Mouse (Mus musculus) heart, postnatal 0 days (tissue): Measurements from ENCODE around the gene Mcrip1. TPM values are rescaled to one million over a fixed set of nuclear protein-coding genes. Genes with fewer than 3 reads are reported as not detected.
"Not testable (repeated sequence)": the region's sequence is repeated elsewhere in the genome, so short reads cannot be mapped to it uniquely, and the experiment has no call there.

Experiments used
- ATAC-seq: fragments of 200-750 bp; cut with Nextera tagmentation; 2 replicates; pipeline ENCODE4 v1.8.0; 2017; ENCODE audit warnings: low read depth, moderate number of reproducible peaks, moderate library complexity; ENCODE audit not compliant: insufficient read depth
- DNase-seq: peaks from one replicate; pipeline ENCODE4 v3.0.0-alpha.2; 2016; ENCODE audit warnings: low spot score
- H3K27ac ChIP-seq: fragments of 300-500 bp; sonication (generic); 2 replicates; pipeline ENCODE4 v1.5.1; 2014; ENCODE audit warnings: low read depth, mild to moderate bottlenecking
- H3K27me3 ChIP-seq: fragments of 300-500 bp; sonication (generic); 2 replicates; pipeline ENCODE4 v1.6.1; 2014; ENCODE audit warnings: low read length, mixed read lengths; ENCODE audit not compliant: control insufficient read depth, insufficient read depth
- H3K36me3 ChIP-seq: fragments of 300-500 bp; sonication (generic); replicated peaks from 2 replicates; pipeline ENCODE4 v1.6.1; 2014; ENCODE audit warnings: low read length, mixed read lengths; ENCODE audit not compliant: control insufficient read depth, insufficient read depth
- H3K4me1 ChIP-seq: fragments of 300-500 bp; sonication (generic); 2 replicates; pipeline ENCODE4 v1.6.1; 2014; ENCODE audit warnings: antibody characterized with exemption; ENCODE audit not compliant: control insufficient read depth, insufficient read depth
- H3K4me2 ChIP-seq: fragments of 300-500 bp; sonication (generic); 2 replicates; pipeline ENCODE4 v1.6.1; 2014; ENCODE audit warnings: low read depth, mild to moderate bottlenecking, low read length, moderate library complexity
- H3K4me3 ChIP-seq: fragments of 300-500 bp; sonication (generic); 2 replicates; pipeline ENCODE4 v1.5.1; 2014; ENCODE audit warnings: low read depth, low read length
- H3K9ac ChIP-seq: fragments of 300-500 bp; sonication (generic); replicated peaks from 2 replicates; pipeline ENCODE4 v1.6.1; 2014; ENCODE audit warnings: low read depth, low read length, mixed read lengths
- H3K9me3 ChIP-seq: fragments of 300-500 bp; sonication (generic); replicated peaks from 2 replicates; pipeline ENCODE4 v1.6.1; 2016; ENCODE audit warnings: low read length; ENCODE audit not compliant: control insufficient read depth
- CTCF ChIP-seq: IDR thresholded peaks from 2 replicates; pipeline ENCODE4 v1.5.1; 2016; ENCODE audit warnings: antibody characterized with exemption, control low read depth, low read depth
- EP300 ChIP-seq: IDR thresholded peaks from 2 replicates; pipeline ENCODE4 v1.6.1; 2016; ENCODE audit warnings: antibody characterized with exemption, low read depth
- WGBS: fragments of 180-500 bp; shearing (Covaris S2); extraction: QIAGEN DNeasy Blood & Tissue Kit; methylation state at CpG from one replicate; pipeline ENCODE4 v1.1.7; 2014; 5-methylcytosine and 5-hydroxymethylcytosine counted together
- polyA plus RNA-seq: library from polyadenylated mRNA; unstranded; fragments of >200 nt; fragmentation: Nextera tagmentation; extraction: Ambion mirVana; gene quantifications from 2 replicates; pipeline ENCODE4 v1.2.1, GENCODE M21; 2015
- total RNA-seq: library from RNA; depleted of rRNA; stranded (reverse); fragments of >200 nt; gene quantifications from 2 replicates; pipeline ENCODE4 v1.2.3, GENCODE M21; 2014; ENCODE audit warnings: low replicate concordance

The Mcrip1 gene
- total and polyA plus RNA-seq, 2 experiments from 2014 or later, result 93.5 to 138 TPM

GRCm38 (mm10) chr11:120568324-120568723 lies 18.8 kb upstream of the Mcrip1 start:
- Histone ChIP-seq H3K36me3 (peaks cover 73% of the 10 kb centered on the region), H3K4me1 (peaks cover 13% of the 10 kb centered on the region), H3K27ac (no peak overlapping the region), H3K4me3 (no peak overlapping the region), H3K4me2 (no peak overlapping the region), H3K9ac (no peak overlapping the region), H3K27me3 (no peaks in the 10 kb centered on the region), H3K9me3 (no peaks in the 10 kb centered on the region)
- DNase-seq (no peak), ATAC-seq (no peak)
- TF ChIP-seq CTCF, result no peak
- TF ChIP-seq EP300, result no peak
- WGBS, result 86% methylated on average over 6 of the region's 6 CpGs

GRCm38 (mm10) chr11:120565114-120565513 lies 15.6 kb upstream of the Mcrip1 start:
- Histone ChIP-seq H3K4me3 (no peak overlapping the region), H3K27me3 (no peaks in the 10 kb centered on the region), H3K9ac (no peak overlapping the region), H3K4me1 (no peaks in the 10 kb centered on the region), H3K9me3 (no peaks in the 10 kb centered on the region), H3K27ac (no peak overlapping the region), H3K36me3 (peaks cover 91% of the 10 kb centered on the region), H3K4me2 (no peak overlapping the region)
- no peak for DNase-seq
- no peak for ATAC-seq
- TF ChIP-seq EP300, result no peak
- TF ChIP-seq CTCF, result no peak
- WGBS, result 81% methylated on average over 9 of the region's 9 CpGs

DNA sequence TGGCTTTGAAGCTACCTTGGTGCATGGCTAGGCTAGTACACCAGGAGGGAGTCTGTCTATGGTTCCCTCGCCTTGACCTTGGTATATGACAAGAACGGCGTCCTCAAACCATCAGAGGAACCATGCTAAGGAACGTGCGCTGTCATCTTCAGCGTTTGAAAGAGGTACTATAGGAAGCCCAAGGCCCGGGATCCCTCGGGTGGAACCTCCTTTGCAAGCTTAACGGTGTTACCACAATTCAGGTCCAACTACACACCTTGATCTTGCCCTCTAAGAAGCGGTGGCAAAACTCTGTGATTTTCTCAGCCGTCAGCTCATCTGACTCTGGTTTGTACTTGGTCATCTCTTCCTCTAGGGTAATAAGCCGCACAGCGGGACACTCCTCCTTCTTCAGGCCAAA lies 13.4 kb upstream of the Mcrip1 start:
- Histone ChIP-seq H3K27me3 (no peaks in the 10 kb centered on the region), H3K4me3 (no peak overlapping the region), H3K9me3 (no peaks in the 10 kb centered on the region), H3K4me1 (no peaks in the 10 kb centered on the region), H3K4me2 (no peak overlapping the region), H3K27ac (no peak overlapping the region), H3K36me3 (peaks cover 88% of the 10 kb centered on the region), H3K9ac (no peak overlapping the region)
- TF ChIP-seq CTCF (no peak), EP300 (no peak)
- DNase-seq (no peak), ATAC-seq (no peak)
- WGBS, result 91% methylated on average over 13 of the region's 13 CpGs

DNA sequence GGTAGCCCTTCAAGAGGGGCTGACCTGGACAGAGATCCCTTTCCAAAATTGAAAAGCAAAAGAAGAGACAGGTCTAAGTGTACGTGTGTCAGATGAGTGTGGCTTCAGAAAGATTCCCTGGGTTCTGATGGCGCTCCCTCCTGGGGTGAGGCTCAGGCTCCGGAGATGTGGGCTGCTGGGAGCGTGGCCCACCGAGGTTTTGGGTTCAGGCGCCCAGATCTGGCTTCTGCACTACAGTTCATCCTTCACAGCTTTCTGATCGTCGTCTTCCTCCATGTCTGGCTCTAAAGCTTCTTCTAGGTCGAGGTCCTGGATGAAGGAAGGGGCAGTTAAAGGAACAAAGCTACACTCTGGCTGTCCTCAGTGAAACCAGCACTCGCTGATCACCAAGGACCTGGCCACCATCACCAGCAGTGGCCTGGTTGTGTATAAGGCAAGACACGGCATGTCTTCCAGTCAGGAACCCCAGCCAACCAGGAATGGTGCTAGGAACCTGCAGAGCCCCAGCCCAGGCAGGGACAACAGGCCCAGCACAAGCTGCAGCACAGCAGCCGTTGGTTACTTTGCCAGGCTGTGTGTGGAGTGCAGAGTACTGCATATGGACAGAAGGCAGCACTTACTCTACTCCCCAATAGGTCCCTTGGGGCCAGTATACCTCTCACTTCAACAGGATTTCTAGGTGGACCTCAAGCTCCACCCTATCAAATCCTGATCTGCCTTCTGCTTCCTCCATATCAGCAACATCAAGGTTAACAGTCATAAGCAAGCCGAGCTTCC lies 11.6 kb upstream of the Mcrip1 start:
- Histone ChIP-seq H3K27me3 (no peaks in the 10 kb centered on the region), H3K4me1 (no peaks in the 10 kb centered on the region), H3K9me3 (0 out of 2 replicates have a peak, but pooled peaks cover 2% of the 10 kb centered on the region), H3K27ac (no peak overlapping the region), H3K36me3 (peaks cover 70% of the 10 kb centered on the region), H3K4me3 (no peak overlapping the region), H3K4me2 (no peak overlapping the region), H3K9ac (no peak overlapping the region)
- DNase-seq (no peak), ATAC-seq (no peak)
- WGBS, result 88% methylated on average over 13 of the region's 13 CpGs
- TF ChIP-seq CTCF (no peak), EP300 (no peak)

- DNase-seq, H3K9me3 ChIP-seq, H3K27ac ChIP-seq, H3K4me1 ChIP-seq, H3K9ac ChIP-seq, H3K4me2 ChIP-seq, ATAC-seq, H3K27me3 ChIP-seq, H3K4me3 ChIP-seq: not testable (repeated sequence)
- peaks cover 47% of the 10 kb centered on the region for H3K36me3 ChIP-seq
- WGBS, result 81% methylated on average over 6 of the region's 6 CpGs
Observed at GRCm38 (mm10) chr11:120558843-120559242, 9.3 kb upstream of the Mcrip1 start.

DNA sequence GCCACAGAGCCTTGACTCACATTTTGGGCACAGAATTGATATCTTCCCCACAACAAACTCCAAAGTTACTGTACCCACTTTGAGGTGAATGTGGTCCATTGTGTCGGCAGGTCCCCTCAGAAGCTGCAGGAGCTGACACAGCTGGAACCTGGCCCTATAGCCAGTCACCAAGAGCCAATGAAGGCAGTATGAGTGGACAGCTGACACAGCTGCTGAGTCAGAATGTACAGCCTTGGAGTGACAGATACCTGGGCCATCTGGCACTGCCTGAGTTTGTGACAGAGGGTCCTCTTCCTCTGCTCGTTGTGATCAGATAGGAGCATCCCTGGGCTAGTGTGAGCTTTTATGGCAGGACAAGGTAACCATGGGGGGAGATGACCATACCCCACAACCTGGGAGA lies 5.7 kb upstream of the Mcrip1 start:
- Histone ChIP-seq H3K4me1 (peaks cover 1% of the 10 kb centered on the region), H3K27me3 (no peaks in the 10 kb centered on the region), H3K4me3 (no peak overlapping the region), H3K9me3 (0 out of 2 replicates have a peak, but pooled peaks cover 2% of the 10 kb centered on the region), H3K27ac (peak overlapping the region; percentile 39), H3K9ac (no peak overlapping the region), H3K4me2 (no peak overlapping the region), H3K36me3 (peaks cover 11% of the 10 kb centered on the region)
- TF ChIP-seq CTCF (no peak), EP300 (no peak)
- WGBS, result 37% methylated on average over 2 of the region's 2 CpGs
- ATAC-seq (0 out of 2 replicates have a peak, but pooled peaks have one; percentile 28), DNase-seq (no peak)
